Mouse (Mus musculus) myocyte (in vitro differentiated cells): ENCODE results near the gene Rhobtb3.

ENCODE experiments used
- CEBPB ChIP-seq: IDR thresholded peaks from 2 replicates; pipeline ENCODE4 v1.6.1; 2011; ENCODE audit warnings: mild to moderate bottlenecking, moderate library complexity; ENCODE audit not compliant: poor library complexity, insufficient read depth, severe bottlenecking
- MAX ChIP-seq: IDR thresholded peaks from one replicate; pipeline ENCODE4 v1.6.1; 2011; ENCODE audit warnings: low read depth, mild to moderate bottlenecking, control low read depth
- MYOG ChIP-seq, 3 experiments: IDR thresholded peaks; one replicate each; pipeline ENCODE4 v1.6.1; 2011; ENCODE audit warnings: control low read depth in 2 of 3, low read depth in 2 of 3, mild to moderate bottlenecking in 2 of 3; ENCODE audit not compliant: insufficient read length in 2 of 3, control insufficient read depth in 1 of 3, insufficient read depth in 1 of 3
- POLR2A ChIP-seq: IDR thresholded peaks from one replicate; pipeline ENCODE4 v1.6.1; 2011; ENCODE audit warnings: low read depth, mild to moderate bottlenecking, control low read depth, moderate library complexity; ENCODE audit not compliant: insufficient read length
- TCF12 ChIP-seq: IDR thresholded peaks from one replicate; pipeline ENCODE4 v1.6.1; 2011; ENCODE audit warnings: mild to moderate bottlenecking, control low read depth; ENCODE audit not compliant: poor library complexity, insufficient read depth, severe bottlenecking

GRCm38 (mm10) chr13:75824611-75825319 is 119.0 kb downstream of the Rhobtb3 start:
- TF ChIP-seq POLR2A (no peak), MAX (no peak), TCF12 (no peak), CEBPB (peak; percentile 59; the same call in 1 of the 2 replicates), MYOG (IDR thresholded peaks at IDR 0.05; ENCODE audit: control insufficient read depth in 1 of 3, insufficient read depth in 1 of 3, insufficient read length in 2 of 3, low read depth in 2 of 3) (no peak)
